Mouse (Mus musculus) naive thymus-derived CD4-positive, alpha-beta T cell, adult 5 months (primary cell): ENCODE data around the gene Msh3. TPM values are rescaled to one million over a fixed set of nuclear protein-coding genes. Genes with fewer than 3 reads are reported as not detected.

Experiments used
- polyA plus RNA-seq: library from polyadenylated mRNA; unstranded; fragments of 100-300 nt; shearing (Covaris generic); gene quantifications from one replicate; pipeline ENCODE4 v1.2.1, GENCODE M21; 2017

Msh3 gene
- polyA plus RNA-seq, result 53.2 TPM

GRCm38 (mm10) chr13:92354456-92355271 lies at the start of gene Msh3, which contains the start of gene Dhfr:
TSS of gene Msh3 (minus strand) at chr13:92355003.
TSS of gene Dhfr (plus strand) at chr13:92354726.

DNA sequence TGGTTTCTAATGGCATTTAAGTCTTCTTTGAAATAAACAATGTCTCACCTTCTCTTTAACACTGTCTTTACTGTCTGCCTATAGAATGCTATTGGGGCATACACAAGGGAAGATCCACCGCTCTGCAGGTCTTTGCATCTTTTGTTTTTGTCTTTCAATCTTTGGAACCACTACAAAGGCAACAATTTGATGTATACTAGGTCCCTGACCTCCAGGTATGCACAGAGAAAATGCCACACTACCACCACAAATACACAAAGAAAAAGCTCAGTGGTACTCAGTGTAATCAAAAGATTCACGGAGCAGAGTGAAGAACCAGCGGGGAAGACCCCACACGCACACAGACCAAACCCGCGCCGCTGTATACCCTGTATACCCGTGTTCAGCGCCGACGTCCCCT lies 49.1 kb downstream of the Msh3 start, which contains the start of gene Gm20379:
TSS of gene Gm20379 (plus strand) at position 301 of the 400 bp plus-strand sequence.

Other genes starting within 250 kb of the Msh3 start
- 10.2 TPM for gene Rasgrf2, start 223.3 kb downstream of the Msh3 start, polyA plus RNA-seq
- 1.7 TPM for gene Gm20379, start 49.0 kb downstream of the Msh3 start, polyA plus RNA-seq
- 1.00 TPM for gene Dhfr, start 277 bp downstream of the Msh3 start, polyA plus RNA-seq
- not detected for gene Ankrd34b, start 70.9 kb upstream of the Msh3 start, polyA plus RNA-seq
- gene Fam151b, start 129.0 kb upstream of the Msh3 start, polyA plus RNA-seq, result 4.0 TPM
- 13.8 TPM for gene Zfyve16, start 175.9 kb upstream of the Msh3 start, polyA plus RNA-seq
- gene Spz1, start 221.2 kb upstream of the Msh3 start, polyA plus RNA-seq, result not detected